Mouse (Mus musculus): Measurements from ENCODE around the gene Tmem179. TPM values are rescaled to one million over a fixed set of nuclear protein-coding genes. Genes with fewer than 3 reads are reported as not detected.

Gene Tmem179
- total and polyA plus RNA-seq, 3 experiments: not detected

DNA sequence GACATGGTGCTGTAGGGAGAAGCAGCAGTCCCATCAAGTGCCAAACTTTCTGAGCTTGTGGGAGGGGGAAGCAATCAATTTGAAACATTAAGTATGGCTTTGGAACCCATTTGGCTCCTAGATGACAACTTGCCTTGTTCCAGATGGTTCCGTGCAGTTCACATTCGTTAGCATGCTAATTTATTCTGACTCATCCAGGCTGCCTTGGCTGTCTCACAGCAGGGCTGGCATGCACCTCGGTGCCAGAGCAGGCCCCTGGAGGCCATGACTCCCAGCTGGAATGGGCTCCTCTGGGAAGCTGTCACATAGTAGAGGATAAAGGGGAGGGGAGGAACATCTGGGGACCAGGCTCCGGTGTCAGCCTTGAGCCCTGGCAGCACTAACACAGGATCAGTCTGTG lies 58.7 kb downstream of the Tmem179 start:
- H3K79me2 ChIP-seq (replicated peaks; ENCODE audit: control insufficient read depth, extremely low read depth, insufficient read depth, poor library complexity, severe bottlenecking): no peaks in the 10 kb centered on the region
- no peaks in the 10 kb centered on the region for H3K4me1 ChIP-seq (ENCODE audit: control insufficient read depth in 1 of 2, insufficient read depth in 2 of 2)
- no peak for TF ChIP-seq MAZ (IDR thresholded peaks at IDR 0.05; ENCODE audit: low read depth, low read length)
- in situ Hi-C loops (cut with MboI; ENCODE audit: low pct_ligation_motif_present, low pct_unique_long_range_greater_than_20kb, low sequenced_read_pairs): no loop called here
- H3K27me3 ChIP-seq (replicated peaks): peaks cover 92% of the 10 kb centered on the region
- H3K4me3 ChIP-seq (replicated peaks in 1 of 3; ENCODE audit: low read depth in 2 of 3, low read length in 2 of 3, poor library complexity in 1 of 3): no peak overlapping the region
- H3K27ac ChIP-seq (ENCODE audit: insufficient read depth, low read depth): no peak overlapping the region
- DNase-seq (ENCODE audit: extremely low read depth): no peak
- dilution Hi-C loops (cut with MboI; ENCODE audit: extremely low pct_ligation_motif_present, extremely low pct_unique_long_range_greater_than_20kb, low sequenced_read_pairs): no loop called here
- H3K4me2 ChIP-seq (ENCODE audit: insufficient read depth, low read depth, poor library complexity, severe bottlenecking): no peak overlapping the region
- no peaks in the 10 kb centered on the region for H3K36me3 ChIP-seq (replicated peaks in 1 of 2; ENCODE audit: control insufficient read depth in 1 of 2, insufficient read depth in 1 of 2, low read length in 1 of 2)
- no peaks in the 10 kb centered on the region for H3K9me3 ChIP-seq (replicated peaks; ENCODE audit: low read length)
- no peak overlapping the region for H3K9ac ChIP-seq (ENCODE audit: insufficient read depth, low read depth)

DNA sequence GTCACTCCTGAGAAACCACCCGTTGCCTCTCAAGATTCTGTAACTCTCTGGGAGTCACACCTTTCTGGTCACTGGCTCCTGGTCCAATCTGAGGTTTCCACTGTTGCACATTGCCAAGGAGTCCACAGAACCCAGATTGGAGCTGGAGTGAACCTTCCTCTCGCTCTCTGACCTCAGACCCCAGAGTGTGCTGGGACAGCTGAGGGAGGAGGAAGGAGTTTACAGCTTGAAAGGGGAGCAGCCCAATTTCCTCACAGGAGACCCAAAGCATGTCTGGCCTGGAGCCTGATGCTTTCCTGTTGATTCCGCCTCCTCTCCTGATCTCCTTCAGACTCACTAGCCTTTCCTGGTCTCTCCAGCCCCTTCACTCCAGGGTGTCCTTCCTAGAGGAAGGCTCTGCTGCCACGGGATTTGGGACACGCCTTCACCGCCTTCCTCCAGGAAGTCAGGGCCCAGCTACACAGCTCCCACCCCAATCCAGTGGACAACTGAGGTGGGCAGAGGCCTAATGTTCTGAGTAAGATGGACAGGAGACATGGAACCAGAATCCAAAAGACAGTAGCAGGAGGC lies 60.3 kb downstream of the Tmem179 start:
- no peaks in the 10 kb centered on the region for H3K4me1 ChIP-seq (ENCODE audit: control insufficient read depth in 1 of 2, insufficient read depth in 2 of 2)
- DNase-seq (ENCODE audit: extremely low read depth): no peak
- no peaks in the 10 kb centered on the region for H3K9me3 ChIP-seq (replicated peaks; ENCODE audit: low read length)
- in situ Hi-C loops (cut with MboI; ENCODE audit: low pct_ligation_motif_present, low pct_unique_long_range_greater_than_20kb, low sequenced_read_pairs) (no loop called here), dilution Hi-C loops (cut with MboI; ENCODE audit: extremely low pct_ligation_motif_present, extremely low pct_unique_long_range_greater_than_20kb, low sequenced_read_pairs) (no loop called here)
- H3K27me3 ChIP-seq (replicated peaks): peaks cover 90% of the 10 kb centered on the region
- no peak overlapping the region for H3K9ac ChIP-seq (ENCODE audit: insufficient read depth, low read depth)
- no peak overlapping the region for H3K4me2 ChIP-seq (ENCODE audit: insufficient read depth, low read depth, poor library complexity, severe bottlenecking)
- H3K27ac ChIP-seq (ENCODE audit: insufficient read depth, low read depth): no peak overlapping the region
- no peaks in the 10 kb centered on the region for H3K36me3 ChIP-seq (replicated peaks in 1 of 2; ENCODE audit: control insufficient read depth in 1 of 2, insufficient read depth in 1 of 2, low read length in 1 of 2)
- no peak for TF ChIP-seq JUN (IDR thresholded peaks at IDR 0.05; ENCODE audit: insufficient read depth, low read depth, low read length)
- no peak for TF ChIP-seq IRF4 (IDR thresholded peaks at IDR 0.05; ENCODE audit: low read depth, low read length)
- TF ChIP-seq TCF12 (IDR thresholded peaks at IDR 0.05; ENCODE audit: low read depth, low read length): no peak
- no peak for TF ChIP-seq SIN3A (IDR thresholded peaks at IDR 0.05; ENCODE audit: low read length)
- TF ChIP-seq RCOR1 (conservative IDR thresholded peaks at IDR 0.05; ENCODE audit: low read depth, low read length): no peak
- TF ChIP-seq EP300 (IDR thresholded peaks at IDR 0.05; ENCODE audit: low read length): no peak
- TF ChIP-seq CTCF (conservative IDR thresholded peaks at IDR 0.05 in 1 of 2, IDR thresholded peaks at IDR 0.05 in 1 of 2; ENCODE audit: low read depth in 2 of 2, low read length in 2 of 2): no peak
- TF ChIP-seq ZKSCAN1 (IDR thresholded peaks at IDR 0.05; ENCODE audit: borderline replicate concordance, low read depth, low read length): no peak
- TF ChIP-seq BHLHE40 (IDR thresholded peaks at IDR 0.05; ENCODE audit: low read depth, low read length): no peak
- no peak for TF ChIP-seq MYC (IDR thresholded peaks at IDR 0.05; ENCODE audit: low read depth, low read length)
- no peak for TF ChIP-seq CHD1 (IDR thresholded peaks at IDR 0.05; ENCODE audit: low read depth, low read length)
- TF ChIP-seq SMC3 (IDR thresholded peaks at IDR 0.05; ENCODE audit: low read depth, low read length): no peak
- no peak for TF ChIP-seq POLR2A (IDR thresholded peaks at IDR 0.05; ENCODE audit: low read depth, low read length)
- TF ChIP-seq UBTF (IDR thresholded peaks at IDR 0.05; ENCODE audit: low read depth, low read length): no peak
- no peak for TF ChIP-seq ETS1 (conservative IDR thresholded peaks at IDR 0.05; ENCODE audit: low read depth, low read length)
- no peak for TF ChIP-seq KAT2A (IDR thresholded peaks at IDR 0.05; ENCODE audit: insufficient replicate concordance, low read length)
- H3K79me2 ChIP-seq (replicated peaks; ENCODE audit: control insufficient read depth, extremely low read depth, insufficient read depth, poor library complexity, severe bottlenecking): no peaks in the 10 kb centered on the region
- no peak overlapping the region for H3K4me3 ChIP-seq (replicated peaks in 1 of 3; ENCODE audit: low read depth in 2 of 3, low read length in 2 of 3, poor library complexity in 1 of 3)
